Mouse (Mus musculus): ENCODE results near the gene Trim11. TPM values are rescaled to one million over a fixed set of nuclear protein-coding genes. Genes with fewer than 3 reads are reported as not detected.

Gene Trim11
- polyA plus RNA-seq, 1 experiment: 22.6 TPM

DNA sequence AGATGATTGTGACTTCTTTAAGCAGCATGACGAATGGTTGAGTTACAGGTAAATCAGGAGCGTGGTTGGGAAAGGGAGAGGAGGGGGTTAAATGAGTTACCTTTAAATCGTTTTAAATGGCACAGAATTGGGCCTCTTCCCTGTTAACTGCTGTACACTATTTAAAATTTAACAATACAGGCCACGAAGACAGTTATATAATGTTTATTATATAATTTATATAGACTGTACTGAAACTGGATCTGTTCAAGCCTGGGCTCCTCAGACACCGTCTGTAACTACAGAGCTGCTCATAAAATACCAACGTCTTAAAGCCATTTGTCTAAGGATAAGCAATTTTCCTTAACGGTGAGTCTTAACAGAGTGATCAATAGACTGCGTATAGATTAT is 22.0 kb upstream of the Trim11 start:
- DNase-seq (ENCODE audit: low read depth): no peak

DNA sequence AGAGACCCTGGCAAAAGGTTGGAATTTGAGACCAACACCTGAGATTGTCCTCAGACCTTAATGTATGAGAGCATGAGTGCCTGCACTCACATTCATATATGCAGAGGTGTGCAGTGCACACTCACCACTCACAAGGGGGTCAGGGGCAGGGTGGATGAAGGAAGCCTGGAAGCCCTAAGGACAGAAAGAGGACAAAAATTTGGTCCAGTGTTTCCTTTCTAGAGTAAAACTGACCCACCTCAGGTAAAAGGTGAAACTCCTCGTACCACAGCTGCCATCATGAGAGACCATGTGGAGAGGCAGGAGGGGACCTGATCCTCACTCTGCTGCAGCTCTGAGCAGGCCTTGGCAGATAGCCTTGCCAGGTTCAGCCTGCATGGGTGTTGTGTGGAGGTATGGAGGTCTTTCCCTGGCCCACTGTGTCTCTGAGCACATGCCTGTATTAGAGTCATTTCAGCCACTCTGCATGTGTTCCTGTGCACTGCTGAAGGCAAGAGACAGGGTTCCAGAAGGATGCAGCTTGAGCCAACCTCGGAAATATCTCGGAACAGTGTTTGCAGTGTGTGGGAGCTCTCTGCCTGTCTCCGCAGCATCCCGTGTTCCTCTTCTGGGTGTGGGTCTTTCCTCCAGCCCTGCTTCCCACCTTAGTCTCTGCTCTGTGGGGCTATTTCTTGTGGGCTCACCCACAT is 20.5 kb upstream of the Trim11 start:
- no peak for DNase-seq (ENCODE audit: low read depth)

DNA sequence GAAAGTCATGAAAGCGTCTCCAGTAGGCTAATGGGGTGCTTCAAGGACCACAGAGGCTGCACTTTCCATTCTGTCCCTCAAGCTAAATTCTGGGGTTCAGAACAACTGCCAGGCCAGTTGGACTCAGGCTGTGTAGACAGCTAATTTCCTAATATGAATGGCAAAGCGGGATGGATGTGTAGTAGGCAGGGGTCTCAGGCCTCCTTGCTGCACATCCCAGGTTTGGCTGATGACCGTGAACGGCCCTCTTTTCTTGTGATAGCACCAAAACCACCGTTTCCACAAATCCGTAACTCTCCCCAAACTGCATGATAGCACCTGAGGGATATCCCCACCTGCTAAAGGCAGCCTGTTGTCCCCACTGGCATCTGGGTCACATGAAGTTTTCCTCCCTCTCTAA is 19.4 kb upstream of the Trim11 start:
- DNase-seq (ENCODE audit: low read depth): no peak

DNA sequence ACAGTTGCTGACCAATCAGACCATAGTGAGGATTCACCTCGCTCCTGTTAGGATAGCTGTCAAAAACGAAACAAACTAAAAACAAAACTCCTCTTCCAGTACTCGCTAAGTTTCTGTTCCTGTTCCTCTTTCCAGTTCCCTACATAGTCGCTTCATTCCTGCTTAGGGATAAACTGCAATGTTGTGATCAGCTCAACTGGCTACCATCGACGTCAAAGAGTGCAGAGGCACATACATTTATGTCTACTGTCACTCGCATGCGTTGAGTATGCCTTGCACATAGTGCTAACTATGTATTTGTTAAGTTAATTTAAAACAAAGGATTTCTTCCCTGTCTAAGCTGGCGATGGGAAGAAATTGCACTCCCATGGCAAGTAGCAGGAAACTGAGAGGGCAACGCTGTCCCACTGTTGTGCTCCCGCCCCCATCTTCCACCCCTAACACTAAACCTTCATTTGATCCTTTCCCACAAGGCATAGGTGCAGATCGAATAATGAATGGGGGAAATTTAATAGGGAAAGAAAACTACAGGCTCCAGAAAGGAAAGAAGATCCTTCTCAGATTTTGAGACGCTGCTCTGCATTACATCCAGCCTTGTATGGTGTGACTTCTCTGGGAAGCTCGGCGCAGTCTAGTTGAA is 18.6 kb upstream of the Trim11 start:
- DNase-seq (ENCODE audit: low read depth): no peak

DNA sequence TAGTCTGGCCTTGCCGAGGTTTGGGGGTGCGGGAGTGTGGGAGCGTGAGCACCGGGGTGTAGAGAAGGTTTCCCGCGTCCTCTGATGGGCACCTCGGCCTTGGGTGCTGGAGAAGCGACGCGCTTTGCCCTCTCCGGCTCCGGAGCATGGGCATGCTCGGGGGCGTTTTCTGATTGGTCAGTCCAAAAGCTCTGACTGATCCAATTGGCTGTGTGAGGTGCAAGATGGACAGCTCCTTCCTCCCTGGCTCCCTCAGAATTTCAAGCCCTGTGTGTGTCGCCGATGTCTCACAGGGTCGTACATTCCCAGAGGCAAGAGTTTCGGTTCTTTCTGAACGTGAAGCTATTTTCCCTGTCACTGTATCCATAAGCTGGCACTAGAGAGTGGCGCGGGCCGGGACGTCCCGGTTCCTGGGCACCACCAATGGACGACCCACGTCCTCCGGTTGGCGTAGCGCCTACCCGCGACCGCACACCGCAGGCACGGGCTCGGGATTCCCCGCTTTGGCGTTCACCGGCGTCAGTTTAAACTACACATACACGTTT is 17.9 kb upstream of the Trim11 start:
- no peak for DNase-seq (ENCODE audit: low read depth)

DNA sequence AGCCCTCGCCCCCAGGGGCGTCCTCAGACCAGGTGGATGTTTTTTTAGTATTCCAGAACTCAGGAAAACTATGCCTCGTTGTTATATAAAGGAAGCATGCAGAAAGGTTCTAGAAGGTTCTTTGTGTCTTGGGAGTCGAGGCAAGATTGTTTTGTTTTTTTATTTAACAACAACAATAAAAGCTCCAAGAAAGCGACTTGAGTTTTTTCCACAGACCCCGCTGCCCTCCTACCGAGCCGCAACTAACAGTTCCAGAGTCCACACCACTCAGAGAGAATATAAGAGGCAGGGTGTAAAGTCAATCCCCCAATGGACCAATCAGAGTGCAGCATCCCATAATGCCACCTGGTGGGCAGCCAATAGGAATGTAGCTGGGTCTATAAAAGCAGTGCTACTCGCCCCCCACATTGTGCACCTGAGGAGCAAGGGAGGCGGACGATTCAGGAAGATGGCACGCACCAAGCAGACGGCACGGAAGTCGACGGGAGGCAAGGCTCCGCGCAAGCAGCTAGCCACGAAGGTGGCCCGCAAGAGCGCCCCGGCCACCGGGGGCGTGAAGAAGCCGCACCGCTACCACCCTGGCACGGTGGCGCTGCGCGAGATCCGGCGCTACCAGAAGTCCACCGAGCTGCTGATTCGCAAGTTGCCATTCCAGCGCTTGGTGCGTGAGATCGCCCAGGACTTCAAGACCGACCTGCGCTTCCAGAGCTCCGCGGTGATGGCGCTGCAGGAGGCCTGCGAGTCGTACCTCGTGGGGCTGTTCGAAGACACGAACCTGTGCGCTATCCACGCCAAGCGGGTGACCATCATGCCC is 16.3 kb upstream of the Trim11 start:
- no peak for DNase-seq (ENCODE audit: low read depth)

DNA sequence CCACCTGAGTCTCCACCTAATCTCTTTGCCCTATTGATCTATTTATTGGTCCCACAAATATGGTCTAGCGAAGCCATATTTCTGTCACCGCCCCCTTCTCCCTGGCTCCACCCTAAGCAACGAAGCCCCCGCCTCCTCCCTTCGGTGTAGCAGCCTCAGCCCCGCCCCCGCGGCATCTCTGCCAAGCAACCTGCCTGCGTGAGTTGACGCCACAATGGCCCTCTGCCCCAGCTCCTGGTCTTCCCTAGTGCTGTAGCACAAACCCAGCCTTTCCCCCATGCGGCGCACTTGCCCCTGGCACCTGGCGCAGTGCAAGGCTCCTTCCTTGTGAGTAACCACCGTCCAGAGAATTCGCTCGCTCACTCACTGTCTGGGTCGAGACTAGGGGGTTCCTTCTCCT is 14.3 kb upstream of the Trim11 start:
- no peak for DNase-seq (ENCODE audit: low read depth)

DNA sequence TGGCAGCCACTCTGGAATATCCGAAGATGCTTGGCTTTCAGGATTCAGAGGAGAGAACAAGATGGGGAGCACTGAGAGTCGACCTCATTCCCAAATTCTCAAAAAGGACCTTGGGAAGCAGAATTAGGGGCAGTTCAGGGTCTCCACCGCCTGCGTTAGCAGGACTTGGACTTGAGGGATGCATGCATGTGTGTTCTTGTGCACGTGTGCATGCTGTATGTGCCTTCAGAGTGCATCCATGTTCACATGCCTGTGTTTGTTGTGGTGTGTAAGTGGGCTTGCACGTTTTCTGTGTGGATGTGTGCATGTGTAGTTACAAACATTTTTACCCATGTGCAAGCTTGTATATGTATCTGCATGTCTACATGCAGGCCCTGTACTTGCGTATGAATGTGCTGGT is 13.7 kb upstream of the Trim11 start:
- DNase-seq (ENCODE audit: low read depth): no peak

DNA sequence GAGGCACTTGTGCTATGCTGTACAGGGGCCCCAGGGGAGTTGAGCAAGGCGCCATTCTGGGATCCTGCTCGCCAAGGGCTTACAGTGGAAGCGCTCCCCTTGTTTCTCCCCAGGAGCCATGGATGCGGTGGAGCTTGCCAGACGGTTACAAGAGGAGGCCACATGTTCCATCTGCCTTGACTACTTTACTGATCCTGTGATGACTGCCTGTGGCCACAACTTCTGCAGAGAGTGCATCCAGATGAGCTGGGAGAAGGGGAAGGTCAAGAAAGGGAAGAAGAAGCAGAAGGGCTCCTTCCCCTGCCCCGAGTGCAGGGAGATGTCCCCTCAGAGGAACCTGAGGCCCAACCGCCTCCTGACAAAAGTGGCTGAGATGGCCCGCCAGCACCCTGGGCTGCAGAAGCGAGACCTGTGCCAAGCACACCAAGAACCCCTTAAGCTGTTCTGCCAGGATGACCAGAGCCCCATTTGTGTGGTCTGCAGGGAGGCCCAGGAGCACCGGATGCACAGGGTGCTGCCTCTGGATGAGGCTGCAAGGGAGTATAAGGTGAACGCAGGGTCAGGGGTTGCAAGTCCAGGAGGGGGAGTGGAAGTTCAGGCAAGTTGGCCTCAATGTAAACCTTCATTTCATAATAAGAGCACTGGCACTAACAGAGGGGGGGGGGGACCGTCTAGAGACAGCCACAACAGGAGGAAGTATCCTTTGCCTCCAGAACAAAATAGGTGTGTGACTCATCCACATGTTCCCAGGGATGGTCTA is 12.7 kb upstream of the Trim11 start:
- DNase-seq (ENCODE audit: low read depth): no peak

DNA sequence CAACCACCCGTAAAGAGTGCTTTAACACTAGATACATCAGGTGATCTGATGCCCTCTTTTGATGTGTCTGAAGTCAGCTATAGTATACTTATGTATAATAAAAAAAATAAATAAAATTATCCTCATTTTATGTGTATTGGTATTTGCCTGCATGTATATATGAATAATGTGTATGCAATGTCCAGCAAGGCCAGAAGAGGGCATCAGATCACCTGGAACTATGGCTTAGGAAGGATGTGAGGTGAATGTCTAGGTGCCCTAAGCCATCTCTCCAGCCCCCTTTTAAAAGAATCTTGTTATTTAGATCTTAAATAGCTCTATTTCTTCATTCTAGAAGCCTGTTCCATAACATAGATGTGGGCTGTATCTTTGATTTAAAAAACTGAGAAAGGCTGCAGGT is 10.5 kb upstream of the Trim11 start:
- DNase-seq (ENCODE audit: low read depth): no peak

DNA sequence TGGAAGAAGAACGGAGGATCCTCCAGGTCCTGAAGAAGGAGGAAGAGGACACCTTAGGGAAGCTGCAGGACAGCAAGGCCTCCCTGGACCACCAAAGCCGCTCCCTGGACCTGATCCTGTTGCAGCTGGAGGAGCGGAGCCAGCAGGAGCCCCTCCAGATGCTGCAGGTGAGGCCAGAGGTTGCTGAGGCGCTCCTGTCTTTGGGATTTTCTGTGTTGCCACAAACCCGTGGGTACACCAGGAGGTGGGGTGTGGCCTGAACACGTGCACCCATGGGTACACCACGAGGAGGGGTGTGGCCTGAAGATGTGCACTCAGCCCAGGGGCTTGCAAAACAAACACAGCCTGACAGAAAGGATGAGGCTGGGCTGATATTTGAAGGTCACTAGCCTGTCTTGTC is 9.3 kb upstream of the Trim11 start:
- DNase-seq (ENCODE audit: low read depth): no peak

DNA sequence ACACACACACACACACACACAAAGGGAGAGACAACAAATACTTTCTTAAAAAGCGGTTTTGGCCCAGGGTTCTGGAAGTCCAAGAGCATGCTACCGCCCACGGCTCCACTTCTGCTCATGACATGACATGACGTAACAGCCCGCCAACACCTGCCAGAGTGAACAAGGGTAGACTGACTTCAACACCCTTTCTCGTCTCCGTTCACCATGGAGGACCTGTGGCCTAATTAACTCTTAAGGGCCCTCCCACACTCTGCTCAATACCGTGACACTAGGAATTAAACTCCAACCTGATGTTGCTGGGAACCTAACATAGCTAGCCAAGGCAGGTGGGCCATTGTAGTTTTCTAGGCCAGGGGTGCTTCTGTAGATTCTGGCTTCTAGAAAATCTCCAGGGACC is 8.9 kb upstream of the Trim11 start:
- no peak for DNase-seq (ENCODE audit: low read depth)

DNA sequence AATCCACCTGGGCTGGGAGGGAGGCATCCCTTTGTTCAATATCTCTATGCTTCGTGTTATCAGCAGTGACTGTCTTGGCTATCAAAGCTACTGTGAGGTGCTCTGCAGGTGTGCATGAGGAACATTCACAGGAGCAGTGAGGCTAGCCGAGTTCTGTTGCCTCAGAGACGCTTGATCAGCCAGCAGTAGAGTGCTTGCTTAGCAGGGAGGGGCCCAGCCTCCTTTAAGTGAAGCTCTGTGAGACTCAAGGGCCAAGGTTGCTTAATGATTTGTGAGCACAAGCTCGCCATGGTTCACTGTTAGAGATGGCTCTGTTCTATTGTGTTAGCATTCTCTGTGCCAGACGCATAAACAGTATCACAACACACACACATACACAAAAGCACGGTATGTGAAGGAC is 8.2 kb upstream of the Trim11 start:
- DNase-seq (ENCODE audit: low read depth): no peak

DNA sequence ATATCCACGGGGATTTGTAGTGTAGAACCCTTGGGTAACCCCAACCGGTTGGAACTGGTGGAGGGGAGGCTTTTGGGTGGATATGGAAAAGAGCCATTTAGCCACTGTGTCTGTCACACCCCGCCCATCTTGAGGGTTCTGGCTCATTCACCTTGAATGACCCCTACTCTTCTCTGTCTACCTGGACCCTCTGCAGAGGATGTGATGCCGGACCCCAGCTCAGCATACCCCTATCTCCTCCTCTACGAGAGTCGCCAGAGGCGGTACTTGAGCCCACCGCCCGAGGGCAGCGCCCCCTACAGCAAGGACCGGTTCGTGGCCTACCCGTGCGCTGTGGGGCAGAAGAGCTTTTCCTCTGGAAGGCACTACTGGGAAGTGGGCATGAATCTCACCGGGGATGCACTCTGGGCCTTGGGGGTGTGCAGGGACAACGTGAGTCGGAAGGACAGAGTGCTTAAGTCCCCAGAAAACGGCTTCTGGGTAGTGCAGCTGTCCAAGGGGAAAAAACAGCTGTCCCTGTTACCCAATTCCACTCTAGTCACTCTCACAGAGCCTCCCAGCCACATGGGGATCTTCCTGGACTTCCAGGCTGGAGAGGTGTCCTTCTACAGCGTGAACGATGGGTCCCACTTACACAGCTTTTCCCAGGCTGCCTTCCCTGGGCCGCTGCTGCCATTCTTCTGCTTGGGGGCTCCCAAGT is 6.9 kb upstream of the Trim11 start:
- DNase-seq (ENCODE audit: low read depth): no peak

DNA sequence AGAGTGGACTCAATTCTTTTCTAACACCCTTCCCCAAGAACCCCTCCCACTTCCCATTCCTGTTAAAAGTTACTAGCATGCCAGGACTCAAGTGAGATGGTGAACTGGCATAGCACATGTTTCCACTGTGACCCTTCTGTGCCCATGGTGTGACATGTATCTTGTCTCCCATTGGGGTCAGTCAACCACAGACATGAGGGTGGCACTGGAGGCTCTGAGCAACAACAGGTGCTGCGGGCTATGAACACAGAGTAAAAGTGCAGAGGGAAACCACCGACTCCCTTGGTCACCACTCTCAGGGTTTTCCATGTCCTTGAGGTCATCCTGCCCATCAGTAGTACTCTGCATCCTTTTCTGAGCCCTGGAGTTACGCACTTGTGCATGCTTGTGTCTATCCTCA is 6.1 kb upstream of the Trim11 start:
- no peak for DNase-seq (ENCODE audit: low read depth)

DNA sequence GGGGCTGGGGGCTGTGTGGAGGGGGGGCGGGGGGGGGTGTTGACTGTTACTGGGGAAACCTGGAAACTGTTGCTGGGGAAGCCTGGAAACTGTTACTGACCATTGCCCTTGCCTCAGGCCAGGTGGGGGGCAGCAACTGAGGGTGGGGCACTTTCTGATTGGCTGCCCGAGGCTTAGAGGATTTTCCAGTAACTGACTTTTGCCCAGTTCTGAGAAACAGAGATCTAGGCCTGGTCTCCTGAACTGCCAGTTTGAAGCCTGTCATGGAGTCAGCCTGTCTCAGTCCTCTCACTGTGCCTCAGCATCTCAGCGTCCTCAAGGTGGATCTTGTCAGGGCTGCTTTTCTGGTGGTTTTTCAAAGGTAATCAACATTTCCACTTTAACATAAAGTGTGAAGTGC is 3.5 kb upstream of the Trim11 start:
- no peak for DNase-seq (ENCODE audit: low read depth)

DNA sequence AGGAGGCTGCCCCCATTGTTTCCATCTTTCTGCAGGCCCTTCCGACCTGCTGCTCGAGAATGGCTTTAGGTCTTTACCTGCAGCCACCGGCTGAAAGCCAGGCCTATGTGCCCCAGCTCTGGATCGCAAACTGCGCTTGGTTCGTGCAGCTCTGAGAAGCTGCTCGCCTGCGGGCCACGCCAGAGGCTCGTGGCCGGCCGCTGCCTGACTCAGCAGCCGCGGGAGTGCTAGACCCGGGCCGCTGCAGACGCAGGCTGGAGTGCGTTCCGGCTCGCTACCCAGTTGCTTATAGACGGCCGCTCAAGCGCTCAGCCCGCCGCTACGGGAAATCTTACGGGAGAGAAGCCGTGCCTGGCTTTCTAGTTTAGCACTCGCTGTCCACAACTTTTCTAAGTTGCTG is 743 bp upstream of the Trim11 start:
- DNase-seq (ENCODE audit: low read depth): no peak

DNA sequence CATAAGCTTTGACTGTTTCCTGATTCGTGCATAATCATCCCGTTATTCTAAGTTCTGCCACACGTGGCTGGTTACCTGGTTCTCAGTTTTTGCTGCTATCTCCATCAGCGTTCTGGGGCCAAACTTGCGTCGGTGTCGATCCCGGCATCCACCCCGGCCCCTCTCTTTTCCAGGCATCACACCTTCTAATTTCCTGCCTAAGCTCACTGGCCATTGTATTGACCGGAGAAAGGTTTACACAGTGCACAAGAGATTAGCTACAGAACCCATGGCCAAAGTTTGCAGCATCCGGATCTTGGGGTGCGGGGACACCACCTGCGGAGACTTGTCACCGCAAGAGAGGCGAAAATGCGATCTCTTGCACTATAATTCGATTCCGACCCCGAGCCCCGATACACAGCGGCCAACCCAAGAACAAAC is 276 bp upstream of the Trim11 start:
- no peak for DNase-seq (ENCODE audit: low read depth)

DNA sequence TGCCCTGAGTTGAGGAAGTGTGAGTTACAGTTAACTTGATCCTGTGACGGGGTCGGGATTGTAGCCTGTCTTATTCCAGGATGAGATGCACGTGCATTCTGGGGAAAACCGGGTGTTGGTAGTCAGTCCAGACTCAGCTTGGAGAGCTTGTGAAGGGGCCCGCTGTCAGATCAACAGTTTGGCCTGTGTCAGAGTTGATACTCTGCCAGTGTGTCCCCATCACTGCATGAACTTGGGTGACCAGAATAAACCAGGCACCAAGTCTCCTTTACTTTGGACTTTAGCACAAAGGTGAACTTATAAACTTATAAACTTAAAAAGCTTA is 775 bp downstream of the Trim11 start:
- DNase-seq (ENCODE audit: low read depth): no peak

DNA sequence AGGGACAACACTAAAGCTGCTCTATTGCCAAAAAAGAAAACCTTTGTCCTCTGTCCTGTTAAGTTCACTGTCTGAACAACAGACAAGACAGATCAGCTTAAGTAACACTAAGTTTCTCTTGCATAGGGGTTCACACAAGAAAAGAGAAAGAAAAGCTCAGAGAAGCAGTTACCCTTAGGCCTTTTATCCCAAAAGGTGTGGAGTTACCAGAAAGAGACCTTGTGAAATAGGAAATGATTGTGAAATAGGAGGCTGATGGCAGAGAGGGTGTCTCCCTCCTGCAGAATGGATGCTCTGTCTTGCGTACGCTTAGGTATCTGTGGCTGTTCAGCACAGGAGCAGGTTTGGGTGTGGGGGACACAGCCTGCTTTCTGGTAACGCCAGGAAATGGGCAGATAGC is 1.3 kb downstream of the Trim11 start:
- no peak for DNase-seq (ENCODE audit: low read depth)

DNA sequence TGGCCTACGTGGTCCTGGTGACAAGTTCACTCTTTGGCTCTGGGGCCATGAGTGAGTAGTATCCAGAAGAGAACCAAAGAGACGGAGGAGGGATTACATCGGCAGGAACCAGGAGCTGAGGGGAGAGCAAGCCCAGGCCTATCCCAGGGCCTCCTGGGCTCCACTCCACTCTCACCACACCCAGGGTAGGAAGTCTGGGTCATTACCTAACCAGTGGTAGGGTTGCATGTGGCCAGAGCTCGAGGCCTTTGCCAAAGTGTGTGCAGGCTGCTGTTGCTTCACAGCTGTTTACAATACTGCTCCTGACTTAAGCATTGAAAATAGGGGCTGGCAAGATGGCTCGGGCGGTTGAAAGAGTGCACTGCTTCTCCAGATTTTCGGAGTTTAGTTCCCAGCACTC is 1.8 kb downstream of the Trim11 start:
- peak; percentile 66 for DNase-seq (ENCODE audit: low read depth)
